Mouse (Mus musculus) liver, adult 2 months (tissue): ENCODE measurements at regions not wholly inside any gene's neighbourhood (a gene's known extent, or its start where the extent isn't known, plus 50 kb on each side); places are given as distances from the start of the nearest gene placed in this dataset.

Experiments used
- CTCF ChIP-seq: fragments of 200-500 bp; IDR thresholded peaks from 2 replicates; pipeline ENCODE4 v1.5.1; 2011; ENCODE audit warnings: low read depth, low read length, control low read depth
- POLR2A ChIP-seq: fragments of 200-500 bp; IDR thresholded peaks from 2 replicates; pipeline ENCODE4 v1.6.1; 2011; ENCODE audit warnings: low read length, control low read depth; ENCODE audit not compliant: insufficient read depth; ENCODE audit errors: extremely low read depth

DNA sequence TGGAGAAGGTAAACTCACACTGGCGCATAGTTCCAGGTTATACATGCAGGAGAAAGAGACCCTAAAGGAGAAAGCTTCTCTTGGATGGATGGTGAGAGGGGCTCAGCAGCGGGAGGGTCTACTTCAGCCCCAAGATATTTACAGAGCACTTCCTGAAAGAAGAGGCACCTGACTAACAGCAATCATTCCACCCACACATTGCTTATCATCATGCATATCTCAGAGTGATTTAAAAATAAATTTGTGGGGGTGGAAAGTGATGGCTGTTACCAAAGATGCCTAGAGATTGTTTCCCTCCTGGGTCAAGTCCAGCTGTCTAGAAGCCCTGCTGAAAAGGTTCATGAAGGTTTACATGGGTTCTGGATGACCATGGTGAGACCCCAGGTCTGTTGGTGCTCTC, 184.4 kb upstream of the Sesn3 start:
- TF ChIP-seq POLR2A (no peak), CTCF (no peak)
